Mouse (Mus musculus): ENCODE measurements around the gene Gmeb1. TPM values are rescaled to one million over a fixed set of nuclear protein-coding genes. Genes with fewer than 3 reads are reported as not detected.
"Not testable (repeated sequence)": the region's sequence is repeated elsewhere in the genome, so short reads cannot be mapped to it uniquely, and the experiment has no call there.

The Gmeb1 gene
- polyA plus RNA-seq, 1 experiment, result 16.7 TPM

DNA sequence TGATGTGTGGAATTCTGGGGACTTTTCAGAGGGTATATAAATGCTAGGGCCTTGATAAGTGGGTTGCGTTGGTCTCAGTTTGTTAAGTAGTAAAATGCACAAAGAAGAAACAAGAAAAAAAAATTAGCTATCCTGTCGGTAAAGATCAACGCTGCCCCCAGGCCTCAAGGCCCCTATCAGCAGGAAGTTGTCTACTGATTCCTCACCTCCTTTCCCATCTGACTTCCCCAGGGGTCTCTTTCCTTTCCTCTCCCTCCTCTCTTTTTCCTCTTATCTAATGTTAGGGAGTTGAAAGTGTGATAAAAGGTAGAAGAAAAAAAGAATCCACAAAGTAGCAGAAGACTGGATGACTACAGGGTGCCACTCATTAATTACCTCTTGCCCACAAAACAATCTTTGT, 21.0 kb downstream of the Gmeb1 start:
- TF ChIP-seq POLR2A (IDR thresholded peaks at IDR 0.05; ENCODE audit: borderline replicate concordance, low read depth, low read length) (no peak), CTCF (IDR thresholded peaks at IDR 0.05; ENCODE audit: low read depth, low read length) (no peak)
- no peak overlapping the region for H3K4me3 ChIP-seq (ENCODE audit: insufficient read depth, low read length)
- peaks cover under 1% of the 10 kb centered on the region; the same call in 1 of the 2 replicates for H3K4me1 ChIP-seq (ENCODE audit: control insufficient read depth, insufficient read depth, low read length)
- H3K27ac ChIP-seq (ENCODE audit: insufficient read depth, low read depth, low read length), result no peak overlapping the region

DNA sequence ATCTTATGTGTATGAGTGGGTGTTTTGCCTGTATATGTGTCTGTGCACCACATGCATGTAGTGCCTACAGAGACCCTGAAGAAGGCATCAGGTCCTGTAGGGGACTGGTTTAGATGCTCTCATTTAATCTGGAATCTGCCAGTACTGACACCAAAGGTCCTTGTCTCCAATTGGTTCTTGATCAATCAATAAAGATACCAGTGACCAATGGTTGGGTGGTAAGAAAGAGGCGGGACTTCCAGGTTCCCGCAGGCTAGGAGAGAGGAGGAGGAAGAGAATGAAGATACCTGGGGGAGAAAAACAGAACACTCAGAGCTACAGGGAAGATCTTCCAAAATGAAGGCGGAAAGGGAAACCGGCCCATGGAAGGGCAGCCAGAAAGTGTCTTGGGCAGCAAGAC, 23.0 kb downstream of the Gmeb1 start:
- Histone ChIP-seq H3K4me1 (ENCODE audit: control insufficient read depth, insufficient read depth, low read length) (no peaks in the 10 kb centered on the region), H3K27ac (ENCODE audit: insufficient read depth, low read depth, low read length) (no peak overlapping the region), H3K4me3 (ENCODE audit: insufficient read depth, low read length) (no peak overlapping the region)
- TF ChIP-seq CTCF (IDR thresholded peaks at IDR 0.05; ENCODE audit: low read depth, low read length), result no peak
- TF ChIP-seq POLR2A (IDR thresholded peaks at IDR 0.05; ENCODE audit: borderline replicate concordance, low read depth, low read length), result no peak

DNA sequence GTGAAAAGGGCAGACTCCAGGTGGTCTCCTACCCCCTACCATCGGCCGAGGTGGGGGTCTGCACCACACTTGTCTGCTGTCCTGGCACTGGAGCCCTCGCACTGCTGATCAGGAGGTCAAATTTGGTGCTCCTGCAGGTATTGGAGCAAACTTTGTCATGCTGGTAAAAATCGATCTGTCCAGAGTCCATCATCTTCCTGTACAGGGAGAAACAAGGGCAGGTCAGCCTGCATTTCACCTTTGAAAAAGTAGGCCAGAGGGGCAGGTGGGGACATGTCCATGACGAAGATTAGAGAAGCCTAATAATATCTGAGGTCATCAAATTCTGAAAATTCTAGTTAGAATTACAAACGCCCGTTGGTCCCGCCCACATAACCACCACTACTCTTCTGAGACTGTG, 26.7 kb downstream of the Gmeb1 start:
- TF ChIP-seq POLR2A (IDR thresholded peaks at IDR 0.05; ENCODE audit: borderline replicate concordance, low read depth, low read length) (no peak), CTCF (IDR thresholded peaks at IDR 0.05; ENCODE audit: low read depth, low read length) (no peak)
- no peak overlapping the region for H3K4me3 ChIP-seq (ENCODE audit: insufficient read depth, low read length)
- no peak overlapping the region for H3K27ac ChIP-seq (ENCODE audit: insufficient read depth, low read depth, low read length)
- no peaks in the 10 kb centered on the region for H3K4me1 ChIP-seq (ENCODE audit: control insufficient read depth, insufficient read depth, low read length)

DNA sequence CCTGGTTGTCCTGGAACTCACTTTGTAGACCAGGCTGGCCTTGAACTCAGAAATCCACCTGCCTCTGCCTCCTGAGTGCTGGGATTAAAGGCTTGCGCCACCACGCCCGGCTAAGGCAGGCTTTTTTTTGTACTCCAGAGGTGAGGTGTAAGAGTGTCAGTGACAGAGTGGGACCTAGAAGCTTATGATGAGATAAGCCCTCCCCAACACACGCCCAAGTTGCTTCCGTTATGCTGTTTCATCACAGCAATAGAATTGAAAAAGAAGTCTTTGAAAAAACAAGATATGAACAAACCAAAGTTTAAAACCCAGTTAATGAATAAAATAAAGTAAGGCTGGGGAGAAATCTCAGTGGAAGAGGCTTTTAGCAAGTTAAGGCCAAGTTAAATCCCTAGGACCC, 31.0 kb downstream of the Gmeb1 start:
- no peak overlapping the region for H3K4me3 ChIP-seq (ENCODE audit: insufficient read depth, low read length)
- no peak overlapping the region for H3K27ac ChIP-seq (ENCODE audit: insufficient read depth, low read depth, low read length)
- no peak for TF ChIP-seq CTCF (IDR thresholded peaks at IDR 0.05; ENCODE audit: low read depth, low read length)
- no peak for TF ChIP-seq POLR2A (IDR thresholded peaks at IDR 0.05; ENCODE audit: borderline replicate concordance, low read depth, low read length)
- H3K4me1 ChIP-seq (ENCODE audit: control insufficient read depth, insufficient read depth, low read length), result 0 out of 2 replicates have a peak, but pooled peaks cover 2% of the 10 kb centered on the region

DNA sequence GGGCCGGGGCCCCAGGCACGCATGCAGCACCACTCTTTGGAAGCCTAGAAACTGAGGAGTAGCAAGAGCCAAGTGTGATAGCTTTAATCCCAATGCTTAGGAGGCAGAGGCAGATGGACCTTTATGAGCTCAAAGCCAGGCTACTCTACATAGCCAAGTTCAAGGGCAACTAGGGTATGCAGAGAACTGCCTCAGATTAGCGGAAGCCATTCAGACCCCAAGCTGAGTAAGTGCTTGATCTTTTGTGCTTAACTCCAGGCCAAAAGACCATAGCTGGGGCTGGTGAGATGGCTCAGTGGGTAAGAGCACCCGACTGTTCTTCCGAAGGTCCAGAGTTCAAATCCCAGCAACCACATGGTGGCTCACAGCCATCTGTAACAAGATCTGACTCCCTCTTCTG, 39.4 kb downstream of the Gmeb1 start:
- not testable (repeated sequence) for H3K27ac ChIP-seq (ENCODE audit: insufficient read depth, low read depth, low read length); H3K4me3 ChIP-seq (ENCODE audit: insufficient read depth, low read length)
- H3K4me1 ChIP-seq (ENCODE audit: control insufficient read depth, insufficient read depth, low read length), result peaks cover 20% of the 10 kb centered on the region

DNA sequence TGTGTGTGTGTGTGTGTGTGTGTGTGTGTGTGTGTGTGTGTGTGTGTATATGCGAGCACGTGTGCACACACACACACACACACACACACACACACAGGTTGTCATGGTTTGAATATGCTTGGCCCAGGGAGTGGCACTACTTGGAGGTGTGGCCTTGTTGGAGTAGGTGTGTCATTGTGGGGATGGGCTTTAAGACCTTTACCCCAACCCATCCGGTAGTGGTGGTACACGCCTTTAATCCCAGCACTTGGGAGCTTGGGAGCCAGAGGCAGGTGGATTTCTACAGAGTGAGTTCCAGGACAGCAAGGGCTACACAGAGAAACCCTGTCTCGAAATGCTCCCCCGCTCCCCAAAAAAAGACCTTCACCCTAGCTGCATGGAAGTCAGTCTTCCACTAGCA, 43.0 kb downstream of the Gmeb1 start:
- not testable (repeated sequence) for H3K4me3 ChIP-seq (ENCODE audit: insufficient read depth, low read length); H3K27ac ChIP-seq (ENCODE audit: insufficient read depth, low read depth, low read length)
- H3K4me1 ChIP-seq (ENCODE audit: control insufficient read depth, insufficient read depth, low read length), result peaks cover 42% of the 10 kb centered on the region

DNA sequence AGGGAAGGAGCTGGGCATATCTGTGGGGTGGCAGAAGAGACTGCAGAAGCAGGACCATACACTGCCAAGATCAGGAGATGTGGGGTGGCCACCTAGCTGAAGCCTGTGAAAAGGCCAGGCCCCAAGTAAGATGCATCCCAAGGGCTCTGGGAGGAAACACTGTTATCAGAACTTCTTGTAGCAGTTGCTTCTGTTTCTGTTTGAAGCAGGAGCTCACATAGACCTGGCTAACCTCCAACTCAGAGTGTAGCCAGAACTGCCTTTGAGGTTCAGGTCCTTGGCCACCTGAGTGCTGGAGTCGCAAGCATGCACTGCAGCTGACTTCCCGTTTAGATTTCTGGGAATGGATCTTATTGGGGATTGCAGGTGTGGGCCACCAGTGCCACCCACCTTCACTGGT, 43.6 kb downstream of the Gmeb1 start:
- TF ChIP-seq CTCF (IDR thresholded peaks at IDR 0.05; ENCODE audit: low read depth, low read length) (no peak), POLR2A (IDR thresholded peaks at IDR 0.05; ENCODE audit: borderline replicate concordance, low read depth, low read length) (no peak)
- Histone ChIP-seq H3K4me1 (ENCODE audit: control insufficient read depth, insufficient read depth, low read length) (peaks cover 42% of the 10 kb centered on the region), H3K27ac (ENCODE audit: insufficient read depth, low read depth, low read length) (peak overlapping the region; percentile 53), H3K4me3 (ENCODE audit: insufficient read depth, low read length) (no peak overlapping the region)

DNA sequence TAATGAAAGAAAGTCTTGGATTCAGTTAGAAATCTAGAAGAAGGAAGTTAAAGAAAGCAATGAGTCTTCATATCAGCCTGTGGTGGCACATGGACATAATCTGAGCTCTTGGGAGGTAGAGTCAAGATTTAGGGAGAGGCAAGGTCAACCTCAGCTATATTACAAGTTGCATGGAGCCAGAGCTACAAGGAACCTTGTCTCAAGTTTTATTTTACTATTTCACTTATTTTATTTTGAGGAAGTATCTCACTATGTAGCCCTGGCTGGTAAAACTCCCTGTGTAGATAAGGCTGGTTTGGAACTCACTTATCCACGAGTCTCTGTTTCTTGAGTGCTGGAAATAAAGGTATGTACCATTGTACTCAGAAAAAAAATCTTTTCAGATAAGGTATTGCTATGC, 44.8 kb downstream of the Gmeb1 start:
- no peak for TF ChIP-seq CTCF (IDR thresholded peaks at IDR 0.05; ENCODE audit: low read depth, low read length)
- TF ChIP-seq POLR2A (IDR thresholded peaks at IDR 0.05; ENCODE audit: borderline replicate concordance, low read depth, low read length), result no peak
- H3K4me3 ChIP-seq (ENCODE audit: insufficient read depth, low read length), result no peak overlapping the region
- no peak overlapping the region for H3K27ac ChIP-seq (ENCODE audit: insufficient read depth, low read depth, low read length)
- peaks cover 46% of the 10 kb centered on the region for H3K4me1 ChIP-seq (ENCODE audit: control insufficient read depth, insufficient read depth, low read length)

DNA sequence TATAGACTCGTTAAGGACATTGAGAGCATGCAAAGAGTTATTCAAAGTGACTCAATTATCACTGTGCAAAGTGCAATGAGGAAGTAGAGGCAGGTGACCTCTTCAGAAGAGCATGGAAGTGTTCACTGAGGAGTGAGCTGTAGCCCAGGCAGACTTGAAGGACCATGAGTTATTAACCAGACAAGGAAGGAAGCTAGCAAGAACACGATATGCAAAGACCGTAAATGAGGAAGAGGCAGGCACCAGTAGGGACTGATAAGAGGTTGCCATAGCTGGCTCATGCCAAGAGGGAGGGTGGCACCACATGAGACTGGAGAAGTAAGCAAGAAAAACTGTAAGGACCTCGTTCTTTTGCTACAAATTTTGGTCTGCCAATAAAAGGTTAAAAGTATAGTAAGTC, 46.6 kb downstream of the Gmeb1 start:
- Histone ChIP-seq H3K27ac (ENCODE audit: insufficient read depth, low read depth, low read length) (peak overlapping the region; percentile 80), H3K4me1 (ENCODE audit: control insufficient read depth, insufficient read depth, low read length) (peaks cover 44% of the 10 kb centered on the region), H3K4me3 (ENCODE audit: insufficient read depth, low read length) (no peak overlapping the region)
- TF ChIP-seq CTCF (IDR thresholded peaks at IDR 0.05; ENCODE audit: low read depth, low read length) (no peak), POLR2A (IDR thresholded peaks at IDR 0.05; ENCODE audit: borderline replicate concordance, low read depth, low read length) (no peak)

DNA sequence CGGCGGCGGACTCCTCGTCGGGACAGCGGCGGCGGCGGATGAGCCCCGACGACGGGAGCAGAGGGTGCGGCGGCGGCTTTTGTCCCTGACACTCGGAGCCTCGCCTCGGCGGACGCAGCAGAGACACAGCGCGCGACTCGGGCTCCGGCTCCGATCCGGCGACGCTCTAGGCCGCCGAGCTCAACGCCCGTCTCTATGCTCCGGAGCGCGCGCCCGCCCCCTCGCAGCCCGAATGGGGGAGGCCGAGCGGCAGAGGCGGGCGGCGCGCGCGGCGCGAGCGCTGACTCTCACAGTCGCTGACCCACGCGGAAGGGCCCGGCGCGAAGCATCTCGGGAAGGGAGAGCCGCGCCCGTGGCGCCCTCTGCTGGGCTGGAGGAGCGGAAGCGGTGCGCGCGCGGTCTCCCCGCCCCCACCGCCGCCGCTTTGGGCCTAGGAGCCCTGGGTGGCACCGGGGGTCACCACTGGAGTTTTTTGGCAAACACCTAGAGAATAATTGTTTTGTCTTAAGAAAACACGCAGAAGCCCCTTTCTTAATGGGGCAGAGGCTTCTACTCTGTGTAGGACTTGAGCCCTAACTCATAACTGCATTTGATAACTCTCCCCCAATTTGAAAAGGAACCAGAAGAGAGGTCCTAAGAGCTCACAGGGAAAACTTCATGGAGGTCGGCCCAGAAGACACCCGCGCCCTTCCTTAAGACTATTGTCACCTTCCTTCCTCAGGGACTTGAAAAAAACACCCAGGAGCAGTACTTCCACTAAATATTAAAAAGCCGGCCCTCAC, 49.3 kb downstream of the Gmeb1 start, which contains the start of gene Ythdf2:
Gene Ythdf2 (minus strand): TSS at position 351 of the 782 bp plus-strand sequence.
- peak; percentile 33; the same call in 1 of the 2 replicates for TF ChIP-seq CTCF (IDR thresholded peaks at IDR 0.05; ENCODE audit: low read depth, low read length)
- no peak for TF ChIP-seq POLR2A (IDR thresholded peaks at IDR 0.05; ENCODE audit: borderline replicate concordance, low read depth, low read length)
- Histone ChIP-seq H3K4me1 (ENCODE audit: control insufficient read depth, insufficient read depth, low read length) (peaks cover 46% of the 10 kb centered on the region), H3K27ac (ENCODE audit: insufficient read depth, low read depth, low read length) (peak within 1 kb of the TSS; percentile 85), H3K4me3 (ENCODE audit: insufficient read depth, low read length) (peak within 1 kb of the TSS; percentile 99)

Measured in bone marrow macrophage, adult 2 months (primary cell).